Mouse (Mus musculus) heart, embryonic 16.5 days (tissue): Measurements from ENCODE around the gene Nfib. TPM values are rescaled to one million over a fixed set of nuclear protein-coding genes. Genes with fewer than 3 reads are reported as not detected.

Experiments used
- ATAC-seq: fragments of 200-750 bp; cut with Nextera tagmentation; replicated peaks from 2 replicates; pipeline ENCODE4 v1.8.0; 2017; ENCODE audit warnings: moderate number of reproducible peaks; ENCODE audit not compliant: insufficient read depth, low FRiP score; ENCODE audit errors: extremely low read depth
- H3K27ac ChIP-seq: fragments of 300-500 bp; sonication (generic); 2 replicates; pipeline ENCODE4 v1.5.1; 2014; ENCODE audit warnings: mild to moderate bottlenecking, low read length, control low read depth, moderate library complexity
- H3K27me3 ChIP-seq: fragments of 300-500 bp; sonication (generic); 2 replicates; pipeline ENCODE4 v1.6.1; 2014; ENCODE audit warnings: low read length, mixed read lengths; ENCODE audit not compliant: control insufficient read depth, insufficient read depth
- H3K36me3 ChIP-seq: fragments of 300-500 bp; sonication (generic); 2 replicates; pipeline ENCODE4 v1.6.1; 2014; ENCODE audit not compliant: control insufficient read depth, insufficient read depth
- H3K4me1 ChIP-seq: fragments of 300-500 bp; sonication (generic); 2 replicates; pipeline ENCODE4 v1.6.1; 2014; ENCODE audit warnings: low read length, mixed read lengths; ENCODE audit not compliant: control insufficient read depth, insufficient read depth
- H3K4me2 ChIP-seq: fragments of 300-500 bp; sonication (generic); 2 replicates; pipeline ENCODE4 v1.6.1; 2014; ENCODE audit warnings: low read depth, mild to moderate bottlenecking, control low read depth, low read length
- H3K4me3 ChIP-seq: fragments of 300-500 bp; sonication (generic); 2 replicates; pipeline ENCODE4 v1.5.1; 2014; ENCODE audit warnings: mild to moderate bottlenecking, control low read depth, low read length
- H3K9ac ChIP-seq: fragments of 300-500 bp; sonication (generic); 2 replicates; pipeline ENCODE4 v1.6.1; 2014; ENCODE audit warnings: low read length, control low read depth
- H3K9me3 ChIP-seq: fragments of 300-500 bp; sonication (generic); replicated peaks from 2 replicates; pipeline ENCODE4 v1.6.1; 2016; ENCODE audit warnings: low read length; ENCODE audit not compliant: control insufficient read depth
- WGBS: fragments of 180-500 bp; shearing (Covaris S2); extraction: QIAGEN DNeasy Blood & Tissue Kit; methylation state at CpG from one replicate; pipeline ENCODE4 v1.1.7; 2014; 5-methylcytosine and 5-hydroxymethylcytosine counted together
- polyA plus RNA-seq: library from polyadenylated mRNA; unstranded; fragments of >200 nt; fragmentation: Nextera tagmentation; extraction: Ambion mirVana; gene quantifications from 2 replicates; pipeline ENCODE4 v1.2.1, GENCODE M21; 2015

Gene Nfib
- polyA plus RNA-seq, 1 experiment from 2014 or later: 56.7 TPM

GRCm38 (mm10) chr4:82667271-82667872, 38.2 kb downstream of the Nfib start:
- Histone ChIP-seq H3K27ac (no peak overlapping the region), H3K27me3 (no peaks in the 10 kb centered on the region), H3K9me3 (no peaks in the 10 kb centered on the region), H3K4me1 (no peaks in the 10 kb centered on the region), H3K4me3 (no peak overlapping the region), H3K36me3 (no peaks in the 10 kb centered on the region), H3K9ac (no peak overlapping the region), H3K4me2 (no peak overlapping the region)
- ATAC-seq: no peak
- WGBS: 72% methylated on average over 3 of the region's 3 CpGs

GRCm38 (mm10) chr4:82664436-82664835, 41.1 kb downstream of the Nfib start:
- no peak overlapping the region for H3K4me3 ChIP-seq
- no peaks in the 10 kb centered on the region for H3K4me1 ChIP-seq
- no peak overlapping the region for H3K27ac ChIP-seq
- H3K36me3 ChIP-seq: no peaks in the 10 kb centered on the region
- no peak overlapping the region for H3K9ac ChIP-seq
- H3K4me2 ChIP-seq: no peak overlapping the region
- WGBS: 85% methylated on average over 7 of the region's 7 CpGs
- H3K9me3 ChIP-seq: no peaks in the 10 kb centered on the region
- no peak for ATAC-seq
- no peaks in the 10 kb centered on the region for H3K27me3 ChIP-seq

- Histone ChIP-seq H3K27me3 (no peaks in the 10 kb centered on the region), H3K4me3 (no peak overlapping the region), H3K4me2 (no peak overlapping the region), H3K9me3 (no peaks in the 10 kb centered on the region), H3K9ac (no peak overlapping the region), H3K4me1 (no peaks in the 10 kb centered on the region), H3K27ac (no peak overlapping the region), H3K36me3 (no peaks in the 10 kb centered on the region)
- 81% methylated on average over 6 of the region's 6 CpGs for WGBS
- ATAC-seq: no peak
Observed at GRCm38 (mm10) chr4:82663749-82664381, 41.7 kb downstream of the Nfib start.

- ATAC-seq: no peak
- 66% methylated on average over 3 of the region's 3 CpGs for WGBS
Observed at GRCm38 (mm10) chr4:82662626-82663025, 42.9 kb downstream of the Nfib start.

GRCm38 (mm10) chr4:82662222-82662621, 43.3 kb downstream of the Nfib start:
- no peaks in the 10 kb centered on the region for H3K27me3 ChIP-seq
- H3K9ac ChIP-seq: no peak overlapping the region
- no peaks in the 10 kb centered on the region for H3K9me3 ChIP-seq
- 63% methylated on average over 9 of the region's 9 CpGs for WGBS
- H3K27ac ChIP-seq: no peak overlapping the region
- no peak overlapping the region for H3K4me2 ChIP-seq
- H3K36me3 ChIP-seq: no peaks in the 10 kb centered on the region
- ATAC-seq: no peak
- no peak overlapping the region for H3K4me3 ChIP-seq
- no peaks in the 10 kb centered on the region for H3K4me1 ChIP-seq

More at GRCm38 (mm10) chr4:82662626-82663025, 42.9 kb downstream of the Nfib start:
- H3K27me3 ChIP-seq: no peaks in the 10 kb centered on the region
- H3K9me3 ChIP-seq: no peaks in the 10 kb centered on the region
- H3K9ac ChIP-seq: no peak overlapping the region
- H3K36me3 ChIP-seq: no peaks in the 10 kb centered on the region
- no peak overlapping the region for H3K4me2 ChIP-seq
- H3K4me1 ChIP-seq: no peaks in the 10 kb centered on the region
- no peak overlapping the region for H3K4me3 ChIP-seq
- H3K27ac ChIP-seq: no peak overlapping the region

GRCm38 (mm10) chr4:82661215-82661614, 44.3 kb downstream of the Nfib start:
- no peak overlapping the region for H3K4me2 ChIP-seq

GRCm38 (mm10) chr4:82645679-82646078, 59.9 kb downstream of the Nfib start:
- H3K36me3 ChIP-seq: no peaks in the 10 kb centered on the region
- H3K4me3 ChIP-seq: no peak overlapping the region
- H3K27ac ChIP-seq: no peak overlapping the region
- H3K9me3 ChIP-seq: no peaks in the 10 kb centered on the region
- H3K4me1 ChIP-seq: no peaks in the 10 kb centered on the region
- WGBS: 50% methylated on average over 5 of the region's 5 CpGs
- no peak overlapping the region for H3K4me2 ChIP-seq
- H3K9ac ChIP-seq: no peak overlapping the region
- ATAC-seq: no peak
- no peaks in the 10 kb centered on the region for H3K27me3 ChIP-seq

More at GRCm38 (mm10) chr4:82661215-82661614, 44.3 kb downstream of the Nfib start:
- ATAC-seq: no peak
- Histone ChIP-seq H3K36me3 (no peaks in the 10 kb centered on the region), H3K9ac (no peak overlapping the region), H3K4me1 (no peaks in the 10 kb centered on the region), H3K9me3 (no peaks in the 10 kb centered on the region), H3K27ac (no peak overlapping the region), H3K27me3 (no peaks in the 10 kb centered on the region), H3K4me3 (no peak overlapping the region)
- 89% methylated on average over 7 of the region's 7 CpGs for WGBS

GRCm38 (mm10) chr4:82644797-82645196, 60.8 kb downstream of the Nfib start:
- Histone ChIP-seq H3K27me3 (no peaks in the 10 kb centered on the region), H3K4me2 (no peak overlapping the region), H3K9me3 (no peaks in the 10 kb centered on the region), H3K27ac (no peak overlapping the region), H3K9ac (no peak overlapping the region), H3K4me1 (no peaks in the 10 kb centered on the region), H3K36me3 (no peaks in the 10 kb centered on the region), H3K4me3 (no peak overlapping the region)
- ATAC-seq: no peak
- 74% methylated on average over 9 of the region's 9 CpGs for WGBS

GRCm38 (mm10) chr4:82643734-82644085, 61.8 kb downstream of the Nfib start:
- H3K4me3 ChIP-seq: no peak overlapping the region
- no peaks in the 10 kb centered on the region for H3K36me3 ChIP-seq
- H3K27ac ChIP-seq: no peak overlapping the region
- H3K9ac ChIP-seq: no peak overlapping the region
- no peaks in the 10 kb centered on the region for H3K27me3 ChIP-seq
- H3K4me1 ChIP-seq: no peaks in the 10 kb centered on the region
- no peak overlapping the region for H3K4me2 ChIP-seq
- no peak for ATAC-seq
- H3K9me3 ChIP-seq: no peaks in the 10 kb centered on the region
- WGBS: 76% methylated on average over 5 of the region's 5 CpGs
